Mouse (Mus musculus) embryo, embryonic 11.5 days (tissue): Measurements from ENCODE around the gene 4931428F04Rik.
A peak's percentile ranks its signal among the peaks of the same experiment; 100 is the strongest.
"Not testable (repeated sequence)": the region's sequence is repeated elsewhere in the genome, so short reads cannot be mapped to it uniquely, and the experiment has no call there.

Experiments
- DNase-seq: peaks from one replicate; pipeline ENCODE4 v3.0.0-alpha.2; 2012; ENCODE audit warnings: low read depth, low spot score

4931428F04Rik gene

GRCm38 (mm10) chr8:105307670-105308069 lies 18.0 kb upstream of the 4931428F04Rik start:
- no peak for DNase-seq

GRCm38 (mm10) chr8:105306146-105306691 lies 16.6 kb upstream of the 4931428F04Rik start:
- no peak for DNase-seq

- no peak for DNase-seq
These were observed 15.8 kb upstream of the 4931428F04Rik start, which contains the start of gene Elmo3 for GRCm38 (mm10) chr8:105305211-105306145. Gene Elmo3, plus strand, starts transcription at chr8:105305601.

- DNase-seq, result no peak
These were observed 14.9 kb upstream of the 4931428F04Rik start for GRCm38 (mm10) chr8:105304325-105305210.

- DNase-seq, result no peak
These were observed 14.2 kb upstream of the 4931428F04Rik start for GRCm38 (mm10) chr8:105303874-105304273.

GRCm38 (mm10) chr8:105303396-105303795 lies 13.7 kb upstream of the 4931428F04Rik start:
- DNase-seq, result no peak

GRCm38 (mm10) chr8:105299962-105300361 lies 10.3 kb upstream of the 4931428F04Rik start:
- DNase-seq, result no peak

- no peak for DNase-seq
These were observed 8.9 kb upstream of the 4931428F04Rik start for GRCm38 (mm10) chr8:105298351-105299252.

GRCm38 (mm10) chr8:105297511-105298192 lies 8.0 kb upstream of the 4931428F04Rik start, which contains the start of gene E2f4:
Gene E2f4, plus strand, starts transcription at chr8:105297663.
- peak; percentile 81 for DNase-seq

GRCm38 (mm10) chr8:105295895-105296573 lies 6.4 kb upstream of the 4931428F04Rik start, which contains the start of gene Exoc3l:
Gene Exoc3l, minus strand, starts transcription at chr8:105296101.
- DNase-seq, result no peak

- DNase-seq, result no peak
These were observed 5.6 kb upstream of the 4931428F04Rik start for GRCm38 (mm10) chr8:105295256-105295655.

- no peak for DNase-seq
These were observed 5.1 kb upstream of the 4931428F04Rik start for GRCm38 (mm10) chr8:105294776-105295175.

- DNase-seq, result no peak
These were observed 3.7 kb upstream of the 4931428F04Rik start for GRCm38 (mm10) chr8:105293405-105293804.

- no peak for DNase-seq
These were observed 2.8 kb upstream of the 4931428F04Rik start for GRCm38 (mm10) chr8:105292471-105292870.

GRCm38 (mm10) chr8:105291802-105292201 lies 2.1 kb upstream of the 4931428F04Rik start:
- not testable (repeated sequence) for DNase-seq

GRCm38 (mm10) chr8:105291364-105291763 lies 1.7 kb upstream of the 4931428F04Rik start:
- DNase-seq, result not testable (repeated sequence)

GRCm38 (mm10) chr8:105290554-105291314 lies 1.1 kb upstream of the 4931428F04Rik start:
- peak; percentile 87 for DNase-seq

GRCm38 (mm10) chr8:105288958-105289732 lies 519 bp downstream of the 4931428F04Rik start:
- peak; percentile 95 for DNase-seq
